Mouse (Mus musculus) adrenal gland, postnatal 36 days (tissue): Measurements from ENCODE around the gene Ppp1r3f. TPM values are rescaled to one million over a fixed set of nuclear protein-coding genes. Genes with fewer than 3 reads are reported as not detected.

Experiments used
- DNase-seq, 2 experiments: peaks; one replicate each; pipeline ENCODE4 v3.0.0; 2021; ENCODE audit warnings: mixed read lengths in 1 of 2
- total RNA-seq, 2 experiments: library from RNA; stranded (reverse); gene quantifications; 2 replicates each; pipeline ENCODE4 v1.2.3; 2021

The Ppp1r3f gene
- total RNA-seq, 2 experiments from 2014 or later, result 3.8 to 4.5 TPM

DNA sequence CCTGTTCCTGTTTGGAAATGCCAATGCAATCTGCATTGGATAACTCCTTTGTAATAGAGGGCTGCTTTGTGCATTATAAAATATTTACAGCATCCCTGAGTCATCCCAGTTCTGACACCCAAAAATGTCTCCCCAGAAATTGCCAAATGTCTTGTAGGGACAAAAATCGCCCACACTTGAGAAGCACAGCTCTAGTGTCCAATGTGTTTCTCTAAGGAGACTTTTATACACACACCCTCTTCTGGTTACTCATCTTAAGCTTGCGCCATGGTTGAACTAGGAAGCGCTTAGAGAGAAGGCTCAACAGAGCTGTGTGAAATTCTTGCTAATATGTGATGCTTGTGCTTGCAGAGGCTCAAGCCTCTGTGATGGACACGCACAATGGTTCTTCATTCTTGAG is 20.6 kb downstream of the Ppp1r3f start:
- DNase-seq, result no peak

DNA sequence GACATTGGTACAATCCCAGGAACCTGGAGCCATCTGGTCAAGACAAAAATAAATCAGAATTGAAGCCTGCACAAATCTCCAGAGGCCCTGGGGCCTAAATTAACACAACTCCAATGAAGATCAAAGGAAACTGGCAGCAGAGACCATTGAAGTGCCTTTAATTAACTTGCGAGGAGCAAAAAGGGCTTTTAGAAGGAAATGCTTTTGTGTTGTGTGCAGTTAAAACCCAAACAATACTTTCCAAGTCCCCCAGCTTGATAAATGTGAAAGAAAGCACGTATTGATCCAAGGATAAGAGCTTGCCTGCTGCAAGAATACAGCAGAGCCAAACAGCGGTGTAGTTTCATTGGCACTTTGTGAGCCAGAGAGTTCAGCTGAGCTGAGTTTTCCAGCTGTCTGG is 49.1 kb downstream of the Ppp1r3f start:
- DNase-seq, result no peak

Other genes starting within 250 kb of the Ppp1r3f start
- 10 to 100 TPM; 18.3 to 20.3 TPM for gene Usp27x, start 198.5 kb downstream of the Ppp1r3f start, total RNA-seq
- not detected for gene Foxp3, start 639 bp downstream of the Ppp1r3f start, total RNA-seq
- 10 to 100 TPM; 19.0 to 28.3 TPM for gene Ccdc22, start 31.2 kb upstream of the Ppp1r3f start, total RNA-seq
- gene Cacna1f, start 32.8 kb upstream of the Ppp1r3f start, total RNA-seq, result under 1 TPM in 1 of 2 experiments, not detected in 1; 0.13 TPM
- 10 to 100 TPM; 32.8 to 48.6 TPM for gene Syp, start 64.2 kb upstream of the Ppp1r3f start, total RNA-seq
- 10 to 100 TPM in 1 of 2 experiments, 1 to 10 TPM in 1; 7.7 to 11.9 TPM for gene Prickle3, start 83.0 kb upstream of the Ppp1r3f start, total RNA-seq
- gene Plp2, start 97.1 kb upstream of the Ppp1r3f start, total RNA-seq, result 10 to 100 TPM; 73.8 to 80.2 TPM
- gene Magix, start 107.0 kb upstream of the Ppp1r3f start, total RNA-seq, result under 1 TPM; 0.66 to 0.89 TPM
- gene Gpkow, start 122.8 kb upstream of the Ppp1r3f start, total RNA-seq, result 10 to 100 TPM; 49.7 to 66.9 TPM
- 10 to 100 TPM; 48.7 to 67.5 TPM for gene Wdr45, start 140.1 kb upstream of the Ppp1r3f start, total RNA-seq
- gene Gm45208, start 148.0 kb upstream of the Ppp1r3f start, total RNA-seq, result under 1 TPM in 1 of 2 experiments, not detected in 1; 0.43 TPM
- gene Praf2, start 154.2 kb upstream of the Ppp1r3f start, total RNA-seq, result 10 to 100 TPM; 11.5 to 16.3 TPM
- gene Ccdc120, start 176.6 kb upstream of the Ppp1r3f start, total RNA-seq, result 1 to 10 TPM; 2.2 to 4.0 TPM
- gene Tfe3, start 188.3 kb upstream of the Ppp1r3f start, total RNA-seq, result 10 to 100 TPM; 44.5 to 48.7 TPM
- gene Gripap1, start 215.5 kb upstream of the Ppp1r3f start, total RNA-seq, result 10 to 100 TPM; 41.0 to 50.8 TPM
- under 1 TPM; 0.49 to 0.89 TPM for gene Kcnd1, start 248.0 kb upstream of the Ppp1r3f start, total RNA-seq